Mouse (Mus musculus) naive thymus-derived CD4-positive, alpha-beta T cell, adult 2 months (primary cell): ENCODE results near the gene Cep72.
"Not testable (repeated sequence)": the region's sequence is repeated elsewhere in the genome, so short reads cannot be mapped to it uniquely, and the experiment has no call there.

Experiments
- DNase-seq: peaks from one replicate; pipeline ENCODE4 v3.0.0-alpha.2; 2011; ENCODE audit warnings: low read depth

Cep72 gene

GRCm38 (mm10) chr13:74030691-74031090, 31.4 kb downstream of the Cep72 start:
- DNase-seq, result no peak

- no peak for DNase-seq
Measured at GRCm38 (mm10) chr13:74029013-74029412, 33.1 kb downstream of the Cep72 start.

GRCm38 (mm10) chr13:74028116-74028515, 34.0 kb downstream of the Cep72 start:
- DNase-seq, result no peak

- peak; percentile 40 for DNase-seq
Measured at GRCm38 (mm10) chr13:74026215-74026614, 35.9 kb downstream of the Cep72 start.

- peak; percentile 63 for DNase-seq
Measured at GRCm38 (mm10) chr13:74025151-74026081, 36.7 kb downstream of the Cep72 start.

- DNase-seq, result not testable (repeated sequence)
Measured at GRCm38 (mm10) chr13:74019006-74019405, 43.1 kb downstream of the Cep72 start.

GRCm38 (mm10) chr13:74017426-74017825, 44.7 kb downstream of the Cep72 start:
- no peak for DNase-seq

GRCm38 (mm10) chr13:74015908-74016307, 46.2 kb downstream of the Cep72 start:
- no peak for DNase-seq

GRCm38 (mm10) chr13:74010678-74011077, 51.4 kb downstream of the Cep72 start:
- peak; percentile 6 for DNase-seq

GRCm38 (mm10) chr13:74009791-74010614, 52.1 kb downstream of the Cep72 start:
- DNase-seq, result peak; percentile 30

GRCm38 (mm10) chr13:74008948-74009718, 53.0 kb downstream of the Cep72 start, which contains the start of gene Tppp:
TSS of gene Tppp (plus strand) at chr13:74009407.
- peak; percentile 90 for DNase-seq

- peak; percentile 7 for DNase-seq
Measured at GRCm38 (mm10) chr13:74008216-74008615, 53.9 kb downstream of the Cep72 start.

GRCm38 (mm10) chr13:74006881-74007280, 55.2 kb downstream of the Cep72 start:
- not testable (repeated sequence) for DNase-seq

GRCm38 (mm10) chr13:74001492-74001891, 60.6 kb downstream of the Cep72 start:
- DNase-seq, result no peak

GRCm38 (mm10) chr13:74000961-74001360, 61.1 kb downstream of the Cep72 start:
- DNase-seq, result no peak

GRCm38 (mm10) chr13:74000519-74000918, 61.6 kb downstream of the Cep72 start:
- no peak for DNase-seq

GRCm38 (mm10) chr13:73996456-73996855, 65.6 kb downstream of the Cep72 start:
- no peak for DNase-seq

- no peak for DNase-seq
Measured at GRCm38 (mm10) chr13:73991267-73991666, 70.8 kb downstream of the Cep72 start.

- no peak for DNase-seq
Measured at GRCm38 (mm10) chr13:73990761-73991160, 71.3 kb downstream of the Cep72 start.

- no peak for DNase-seq
Measured at GRCm38 (mm10) chr13:73990325-73990724, 71.8 kb downstream of the Cep72 start.
